9 mouse cellular contexts compared by ENCODE assay signal in genomic region chr9:121023526-121024264, GRCm38 (mm10).
A peak's percentile ranks its signal among the peaks of the same experiment; 100 is the strongest.
DNase-seq lines count a peak whose midpoint lies in the region; ATAC-seq lines count a peak whose summit lies in the region.
"Had no signal": no experiment of that assay in that cellular context is flagged by ENCODE, and none has a peak within 500 bp of the region (broad histone marks: within the 10 kb centered on the region; RNA-seq: fewer than 3 reads in every experiment).

No protein-coding gene starts in this region.

- 0 out of 2 replicates have a peak, but pooled peaks cover 7% of the 10 kb centered on the region for H3K4me1 ChIP-seq in intestine, embryonic 16.5 days (ENCODE audit: control insufficient read depth, insufficient read depth, low read length)
- 0 out of 2 replicates have a peak, but pooled peaks cover 2% of the 10 kb centered on the region for H3K4me1 ChIP-seq in intestine, embryonic 15.5 days (replicated peaks)
- peaks cover 5% of the 10 kb centered on the region; the same call in 1 of the 2 replicates for H3K4me1 ChIP-seq in embryonic facial prominence, embryonic 10.5 days
- peaks cover 15% of the 10 kb centered on the region for H3K4me1 ChIP-seq in heart, embryonic 15.5 days (replicated peaks)
- H3K4me1 ChIP-seq in kidney, embryonic 14.5 days (ENCODE audit: control insufficient read depth, insufficient read depth, low read length), result no peaks in the 10 kb centered on the region
- H3K4me1 ChIP-seq: limb, embryonic 13.5 days; midbrain, embryonic 12.5 days had no signal

- no peaks in the 10 kb centered on the region for H3K36me3 ChIP-seq in intestine, embryonic 16.5 days (ENCODE audit: control insufficient read depth, insufficient read depth, low read length)
- H3K36me3 ChIP-seq in intestine, embryonic 15.5 days, result no peaks in the 10 kb centered on the region
- H3K36me3 ChIP-seq in embryonic facial prominence, embryonic 10.5 days (replicated peaks), result no peaks in the 10 kb centered on the region
- no peaks in the 10 kb centered on the region for H3K36me3 ChIP-seq in heart, embryonic 15.5 days
- H3K36me3 ChIP-seq in kidney, embryonic 14.5 days (ENCODE audit: control insufficient read depth, insufficient read depth, low read length), result no peaks in the 10 kb centered on the region
- H3K36me3 ChIP-seq: limb, embryonic 13.5 days; midbrain, embryonic 12.5 days had no signal

- DNase-seq in embryonic facial prominence, embryonic 10.5 days (ENCODE audit: low spot score), result no peak
- peak; percentile 54 for DNase-seq in naive thymus-derived CD4-positive, alpha-beta T cell, adult 2 months (ENCODE audit: low read depth)
- no peak for DNase-seq in kidney, postnatal 36 days

- no peak overlapping the region for H3K4me2 ChIP-seq in intestine, embryonic 16.5 days (ENCODE audit: low read depth, low read length)
- no peak overlapping the region for H3K4me2 ChIP-seq in intestine, embryonic 15.5 days (replicated peaks)
- H3K4me2 ChIP-seq in heart, embryonic 15.5 days, result no peak overlapping the region
- H3K4me2 ChIP-seq in kidney, embryonic 14.5 days (replicated peaks; ENCODE audit: low read depth, low read length), result no peak overlapping the region
- H3K4me2 ChIP-seq: limb, embryonic 13.5 days; midbrain, embryonic 12.5 days had no signal

- ATAC-seq in intestine, embryonic 16.5 days, result 0 out of 2 replicates have a peak, but pooled peaks have one; percentile 36
- ATAC-seq in intestine, embryonic 15.5 days, result no peak
- ATAC-seq in heart, embryonic 15.5 days (replicated peaks; ENCODE audit: insufficient number of reproducible peaks, insufficient read depth, low FRiP score, low read depth), result peak; percentile 50
- no peak for ATAC-seq in kidney, embryonic 14.5 days (ENCODE audit: low FRiP score, low TSS enrichment)

- H3K9me3 ChIP-seq in intestine, embryonic 16.5 days (ENCODE audit: control insufficient read depth, low read length), result no peaks in the 10 kb centered on the region
- H3K9me3 ChIP-seq in intestine, embryonic 15.5 days, result no peaks in the 10 kb centered on the region
- H3K9me3 ChIP-seq in embryonic facial prominence, embryonic 10.5 days, result peaks cover 2% of the 10 kb centered on the region; the same call in 1 of the 2 replicates
- H3K9me3 ChIP-seq in heart, embryonic 15.5 days (replicated peaks), result no peaks in the 10 kb centered on the region
- H3K9me3 ChIP-seq in kidney, embryonic 14.5 days (ENCODE audit: control insufficient read depth, low read length), result peaks cover 7% of the 10 kb centered on the region; the same call in 1 of the 2 replicates
- H3K9me3 ChIP-seq: limb, embryonic 13.5 days; midbrain, embryonic 12.5 days had no signal

- no peak overlapping the region for H3K9ac ChIP-seq in intestine, embryonic 16.5 days (ENCODE audit: low read depth, low read length)
- H3K9ac ChIP-seq in intestine, embryonic 15.5 days, result no peak overlapping the region
- no peak overlapping the region for H3K9ac ChIP-seq in heart, embryonic 15.5 days
- no peak overlapping the region for H3K9ac ChIP-seq in kidney, embryonic 14.5 days (ENCODE audit: low read depth, low read length)
- H3K9ac ChIP-seq: limb, embryonic 13.5 days; midbrain, embryonic 12.5 days had no signal

- 78% methylated on average over 14 of the region's 14 CpGs for WGBS in intestine, embryonic 16.5 days
- 81% methylated on average over 14 of the region's 14 CpGs for WGBS in intestine, embryonic 15.5 days
- WGBS in embryonic facial prominence, embryonic 10.5 days, result 89% methylated on average over 14 of the region's 14 CpGs
- WGBS in heart, embryonic 15.5 days, result 46% methylated on average over 14 of the region's 14 CpGs
- 89% methylated on average over 14 of the region's 14 CpGs for WGBS in kidney, embryonic 14.5 days

- no peaks in the 10 kb centered on the region for H3K27me3 ChIP-seq in intestine, embryonic 16.5 days (replicated peaks; ENCODE audit: control insufficient read depth, insufficient read depth, low read length)
- no peaks in the 10 kb centered on the region for H3K27me3 ChIP-seq in intestine, embryonic 15.5 days (replicated peaks)
- no peaks in the 10 kb centered on the region for H3K27me3 ChIP-seq in embryonic facial prominence, embryonic 10.5 days (replicated peaks; ENCODE audit: low read depth, poor library complexity, severe bottlenecking)
- H3K27me3 ChIP-seq in heart, embryonic 15.5 days, result no peaks in the 10 kb centered on the region
- H3K27me3 ChIP-seq in kidney, embryonic 14.5 days (ENCODE audit: control insufficient read depth, insufficient read depth, low read length), result no peaks in the 10 kb centered on the region
- H3K27me3 ChIP-seq: limb, embryonic 13.5 days; midbrain, embryonic 12.5 days had no signal

- no peak overlapping the region for H3K27ac ChIP-seq in intestine, embryonic 16.5 days (ENCODE audit: low read length)
- H3K27ac ChIP-seq in intestine, embryonic 15.5 days, result no peak overlapping the region
- H3K27ac ChIP-seq in embryonic facial prominence, embryonic 10.5 days (replicated peaks), result peak overlapping the region; percentile 10; the same call in 1 of the 2 replicates
- H3K27ac ChIP-seq in heart, embryonic 15.5 days, result peak overlapping the region; percentile 46
- H3K27ac ChIP-seq in kidney, embryonic 14.5 days (ENCODE audit: low read depth, low read length), result no peak overlapping the region
- H3K27ac ChIP-seq: limb, embryonic 13.5 days; midbrain, embryonic 12.5 days had no signal

- H3K4me3 ChIP-seq in intestine, embryonic 16.5 days (ENCODE audit: low read length), result no peak overlapping the region
- no peak overlapping the region for H3K4me3 ChIP-seq in intestine, embryonic 15.5 days (replicated peaks)
- no peak overlapping the region for H3K4me3 ChIP-seq in embryonic facial prominence, embryonic 10.5 days
- H3K4me3 ChIP-seq in heart, embryonic 15.5 days, result no peak overlapping the region
- H3K4me3 ChIP-seq in kidney, embryonic 14.5 days (ENCODE audit: low read length), result no peak overlapping the region
- H3K4me3 ChIP-seq: limb, embryonic 13.5 days; midbrain, embryonic 12.5 days had no signal

Comparison
In these comparisons a context has a peak if more than half of its experiments do, and no peak if none do; other contexts are left out.
1. ATAC-seq: peak in intestine, embryonic 16.5 days (single experiment) and heart, embryonic 15.5 days (single experiment); none in intestine, embryonic 15.5 days (single experiment) and kidney, embryonic 14.5 days (single experiment).
2. H3K27ac ChIP-seq: peak in embryonic facial prominence, embryonic 10.5 days (single experiment) and heart, embryonic 15.5 days (single experiment); none in intestine, embryonic 16.5 days (single experiment), intestine, embryonic 15.5 days (single experiment) and kidney, embryonic 14.5 days (single experiment).